Mouse (Mus musculus) limb, embryonic 11.5 days (tissue): ENCODE measurements around the gene Ptprk. TPM values are rescaled to one million over a fixed set of nuclear protein-coding genes. Genes with fewer than 3 reads are reported as not detected.

Experiments
- ATAC-seq: fragments of 200-750 bp; cut with Nextera tagmentation; 2 replicates; pipeline ENCODE4 v1.8.0; 2017; ENCODE audit warnings: low read depth; ENCODE audit not compliant: insufficient number of reproducible peaks, low FRiP score, low TSS enrichment
- DNase-seq: peaks from one replicate; pipeline ENCODE4 v3.0.0-alpha.2; 2015; ENCODE audit warnings: low spot score
- H3K27ac ChIP-seq: fragments of 300-500 bp; sonication (generic); replicated peaks from 2 replicates; pipeline ENCODE4 v1.5.1; 2014; ENCODE audit warnings: low read depth, mild to moderate bottlenecking, low read length
- H3K27me3 ChIP-seq: fragments of 300-500 bp; sonication (generic); 2 replicates; pipeline ENCODE4 v1.6.1; 2014; ENCODE audit warnings: mild to moderate bottlenecking, low read length, mixed read lengths; ENCODE audit not compliant: control insufficient read depth, insufficient read depth
- H3K36me3 ChIP-seq: fragments of 300-500 bp; sonication (generic); 2 replicates; pipeline ENCODE4 v1.6.1; 2014; ENCODE audit warnings: mild to moderate bottlenecking, low read length, moderate library complexity, mixed read lengths; ENCODE audit not compliant: control insufficient read depth, insufficient read depth
- H3K4me1 ChIP-seq: fragments of 300-500 bp; sonication (generic); 2 replicates; pipeline ENCODE4 v1.6.1; 2014; ENCODE audit warnings: low read length, mixed read lengths; ENCODE audit not compliant: control insufficient read depth, insufficient read depth
- H3K4me2 ChIP-seq: fragments of 300-500 bp; sonication (generic); 2 replicates; pipeline ENCODE4 v1.6.1; 2014; ENCODE audit warnings: low read depth, mild to moderate bottlenecking, moderate library complexity; ENCODE audit not compliant: severe bottlenecking
- H3K4me3 ChIP-seq: fragments of 300-500 bp; sonication (generic); 2 replicates; pipeline ENCODE4 v1.5.1; 2014; ENCODE audit warnings: low read depth, low read length
- H3K9ac ChIP-seq: fragments of 300-500 bp; sonication (generic); 2 replicates; pipeline ENCODE4 v1.6.1; 2014; ENCODE audit warnings: mild to moderate bottlenecking, low read length
- H3K9me3 ChIP-seq: fragments of 300-500 bp; sonication (generic); 2 replicates; pipeline ENCODE4 v1.6.1; 2016; ENCODE audit warnings: low read length; ENCODE audit not compliant: control insufficient read depth
- WGBS: fragments of 180-500 bp; shearing (Covaris S2); extraction: QIAGEN DNeasy Blood & Tissue Kit; methylation state at CpG from one replicate; pipeline ENCODE4 v1.1.7; 2014; 5-methylcytosine and 5-hydroxymethylcytosine counted together
- polyA plus RNA-seq: library from polyadenylated mRNA; unstranded; fragments of >200 nt; fragmentation: Nextera tagmentation; extraction: Ambion mirVana; gene quantifications from 2 replicates; pipeline ENCODE4 v1.2.1, GENCODE M21; 2014

The Ptprk gene
- polyA plus RNA-seq, 1 experiment from 2014 or later = 38.4 TPM

GRCm38 (mm10) chr10:28212083-28212482 is 137.5 kb downstream of the Ptprk start:
- no peak overlapping the region for H3K9ac ChIP-seq
- H3K4me1 ChIP-seq = no peaks in the 10 kb centered on the region
- no peak overlapping the region for H3K4me2 ChIP-seq
- no peak overlapping the region for H3K4me3 ChIP-seq
- no peaks in the 10 kb centered on the region for H3K27me3 ChIP-seq
- H3K36me3 ChIP-seq = no peaks in the 10 kb centered on the region
- ATAC-seq (no peak), DNase-seq (no peak)
- H3K9me3 ChIP-seq = no peaks in the 10 kb centered on the region
- 75% methylated on average over 1 of the region's 1 CpGs for WGBS
- no peak overlapping the region for H3K27ac ChIP-seq

GRCm38 (mm10) chr10:28215153-28215552 is 140.5 kb downstream of the Ptprk start:
- H3K9ac ChIP-seq = no peak overlapping the region
- H3K4me2 ChIP-seq = no peak overlapping the region
- no peak overlapping the region for H3K27ac ChIP-seq
- no peaks in the 10 kb centered on the region for H3K4me1 ChIP-seq
- no peaks in the 10 kb centered on the region for H3K36me3 ChIP-seq
- DNase-seq (no peak), ATAC-seq (no peak)
- H3K9me3 ChIP-seq = no peaks in the 10 kb centered on the region
- 83% methylated on average over 6 of the region's 6 CpGs for WGBS
- H3K4me3 ChIP-seq = no peak overlapping the region
- no peaks in the 10 kb centered on the region for H3K27me3 ChIP-seq

- H3K4me2 ChIP-seq = no peak overlapping the region
- H3K27ac ChIP-seq = no peak overlapping the region
- H3K36me3 ChIP-seq = no peaks in the 10 kb centered on the region
- H3K9me3 ChIP-seq = no peaks in the 10 kb centered on the region
- ATAC-seq (no peak), DNase-seq (no peak)
- no peaks in the 10 kb centered on the region for H3K27me3 ChIP-seq
- WGBS = 75% methylated on average over 6 of the region's 6 CpGs
- peaks cover 7% of the 10 kb centered on the region; the same call in 1 of the 2 replicates for H3K4me1 ChIP-seq
- no peak overlapping the region for H3K4me3 ChIP-seq
- H3K9ac ChIP-seq = no peak overlapping the region
Observed at GRCm38 (mm10) chr10:28223602-28224001, 149.0 kb downstream of the Ptprk start.

GRCm38 (mm10) chr10:28224376-28224775 is 149.8 kb downstream of the Ptprk start:
- H3K27ac ChIP-seq = no peak overlapping the region
- no peaks in the 10 kb centered on the region for H3K9me3 ChIP-seq
- no peak overlapping the region for H3K4me3 ChIP-seq
- 80% methylated on average over 1 of the region's 1 CpGs for WGBS
- H3K36me3 ChIP-seq = no peaks in the 10 kb centered on the region
- ATAC-seq (no peak), DNase-seq (no peak)
- H3K4me2 ChIP-seq = no peak overlapping the region
- no peaks in the 10 kb centered on the region for H3K27me3 ChIP-seq
- H3K4me1 ChIP-seq = peaks cover 7% of the 10 kb centered on the region; the same call in 1 of the 2 replicates
- H3K9ac ChIP-seq = no peak overlapping the region

- Histone ChIP-seq H3K4me2 (no peak overlapping the region; the same call in 1 of the 2 replicates), H3K9me3 (no peaks in the 10 kb centered on the region), H3K27ac (no peak overlapping the region), H3K4me3 (no peak overlapping the region), H3K9ac (no peak overlapping the region), H3K27me3 (no peaks in the 10 kb centered on the region), H3K36me3 (no peaks in the 10 kb centered on the region), H3K4me1 (peaks cover 7% of the 10 kb centered on the region; the same call in 1 of the 2 replicates)
- 0 out of 2 replicates have a peak, but pooled peaks have one; percentile 51 for ATAC-seq
- peak; percentile 37 for DNase-seq
- 3% methylated on average over 5 of the region's 5 CpGs for WGBS
Observed at GRCm38 (mm10) chr10:28225536-28226075, 151.0 kb downstream of the Ptprk start.

GRCm38 (mm10) chr10:28227732-28228131 is 153.1 kb downstream of the Ptprk start:
- no peaks in the 10 kb centered on the region for H3K27me3 ChIP-seq
- no peak overlapping the region for H3K9ac ChIP-seq
- no peak overlapping the region for H3K4me3 ChIP-seq
- WGBS = 86% methylated on average over 4 of the region's 4 CpGs
- H3K9me3 ChIP-seq = no peaks in the 10 kb centered on the region
- no peak for DNase-seq
- H3K27ac ChIP-seq = no peak overlapping the region
- H3K36me3 ChIP-seq = no peaks in the 10 kb centered on the region
- peaks cover 7% of the 10 kb centered on the region; the same call in 1 of the 2 replicates for H3K4me1 ChIP-seq
- no peak for ATAC-seq
- H3K4me2 ChIP-seq = no peak overlapping the region

- no peaks in the 10 kb centered on the region for H3K36me3 ChIP-seq
- H3K4me2 ChIP-seq = no peak overlapping the region
- DNase-seq = no peak
- no peaks in the 10 kb centered on the region for H3K9me3 ChIP-seq
- no peak overlapping the region for H3K4me3 ChIP-seq
- H3K27ac ChIP-seq = no peak overlapping the region
- WGBS = 80% methylated on average over 1 of the region's 1 CpGs
- H3K4me1 ChIP-seq = peaks cover 7% of the 10 kb centered on the region; the same call in 1 of the 2 replicates
- no peak overlapping the region for H3K9ac ChIP-seq
- ATAC-seq = no peak
- H3K27me3 ChIP-seq = no peaks in the 10 kb centered on the region
Observed at GRCm38 (mm10) chr10:28228208-28228607, 153.6 kb downstream of the Ptprk start.

GRCm38 (mm10) chr10:28232273-28233167 is 157.9 kb downstream of the Ptprk start:
- Histone ChIP-seq H3K27ac (no peak overlapping the region), H3K9me3 (no peaks in the 10 kb centered on the region), H3K4me2 (no peak overlapping the region), H3K9ac (no peak overlapping the region), H3K4me1 (no peaks in the 10 kb centered on the region), H3K27me3 (no peaks in the 10 kb centered on the region), H3K4me3 (no peak overlapping the region), H3K36me3 (no peaks in the 10 kb centered on the region)
- ATAC-seq (no peak), DNase-seq (peak; percentile 49)
- WGBS = 56% methylated on average over 4 of the region's 4 CpGs
